Mouse (Mus musculus) CH12.LX (cell line): Measurements from ENCODE around the gene Ramp2.
A peak's percentile ranks its signal among the peaks of the same experiment; 100 is the strongest.

Source experiments
- CHD1 ChIP-seq: IDR thresholded peaks from 2 replicates; pipeline ENCODE4 v1.6.1; 2012; ENCODE audit warnings: low read depth, low read length, improper control_type of control experiment, inconsistent platforms
- CHD2 ChIP-seq: IDR thresholded peaks from 2 replicates; pipeline ENCODE4 v1.6.1; 2011; ENCODE audit warnings: low read length, improper control_type of control experiment
- CTCF ChIP-seq, 2 experiments: IDR thresholded peaks in 1 of 2; conservative IDR thresholded peaks in 1 of 2; 2 replicates each; pipeline ENCODE4 v1.5.1; 2011 to 2012; ENCODE audit warnings: low read depth in 2 of 2, low read length in 2 of 2, improper control_type of control experiment in 1 of 2, inconsistent platforms in 1 of 2, mild to moderate bottlenecking in 1 of 2, moderate library complexity in 1 of 2
- ELF1 ChIP-seq: IDR thresholded peaks from 2 replicates; pipeline ENCODE4 v1.6.1; 2014; ENCODE audit warnings: low read depth, mild to moderate bottlenecking, inconsistent platforms, low read length, improper control_type of control experiment
- EP300 ChIP-seq: IDR thresholded peaks from 2 replicates; pipeline ENCODE4 v1.6.1; 2011; ENCODE audit warnings: low read length, improper control_type of control experiment
- POLR2A ChIP-seq: IDR thresholded peaks from 2 replicates; pipeline ENCODE4 v1.6.1; 2011; ENCODE audit warnings: low read depth, mild to moderate bottlenecking, improper control_type of control experiment, low read length
- SMC3 ChIP-seq: IDR thresholded peaks from 2 replicates; pipeline ENCODE4 v1.6.1; 2011; ENCODE audit warnings: low read depth, low read length, improper control_type of control experiment
- USF1 ChIP-seq: IDR thresholded peaks from 2 replicates; pipeline ENCODE4 v1.6.1; 2014; ENCODE audit warnings: low read depth, mild to moderate bottlenecking, inconsistent platforms, low read length, improper control_type of control experiment
- ZC3H11A ChIP-seq: IDR thresholded peaks from 2 replicates; pipeline ENCODE4 v1.6.1; 2012; ENCODE audit warnings: low read depth, mild to moderate bottlenecking, inconsistent platforms, low read length, improper control_type of control experiment

DNA sequence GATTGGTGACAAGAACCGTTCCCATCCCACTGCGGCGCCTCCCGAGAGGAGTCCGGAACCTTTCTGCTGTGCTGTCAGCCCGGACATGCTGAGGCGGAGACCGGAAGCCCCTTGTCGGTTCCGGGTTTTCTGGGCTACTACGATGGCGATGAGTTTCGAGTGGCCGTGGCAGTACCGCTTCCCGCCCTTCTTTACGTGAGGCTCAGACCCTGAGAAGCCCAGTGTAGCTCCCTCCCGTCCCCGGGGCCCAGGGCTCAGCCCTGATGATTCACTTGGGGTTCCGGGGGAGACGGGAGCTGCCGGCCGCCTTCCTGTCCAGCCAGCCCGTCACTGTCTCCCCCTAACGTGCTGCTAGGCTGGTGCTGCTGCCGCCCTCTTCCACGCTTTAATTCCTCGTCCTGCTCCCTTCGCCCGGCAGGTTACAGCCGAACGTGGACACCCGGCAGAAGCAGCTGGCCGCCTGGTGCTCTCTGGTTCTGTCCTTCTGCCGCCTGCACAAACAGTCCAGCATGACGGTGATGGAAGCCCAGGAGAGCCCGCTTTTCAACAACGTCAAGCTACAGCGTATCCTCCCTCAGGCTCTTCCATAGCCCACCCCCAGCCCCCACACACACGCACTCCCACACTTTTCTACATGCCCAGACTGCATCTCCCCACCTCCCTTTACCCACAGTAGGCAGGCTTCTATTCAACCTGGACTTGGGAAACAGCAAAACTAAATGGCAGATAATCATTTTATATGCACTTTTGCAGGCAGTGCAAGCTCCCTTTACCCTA is 8.0 kb downstream of the Ramp2 start, which contains the start of gene Vps25:
- no peak for TF ChIP-seq EP300
- TF ChIP-seq POLR2A: peak; percentile 98
- peak in 1 of 2 experiments; percentile 16; a peak in 1 of 4 replicates for TF ChIP-seq CTCF (conservative IDR thresholded peaks at IDR 0.05 in 1 of 2, IDR thresholded peaks at IDR 0.05 in 1 of 2; ENCODE audit: low read depth in 2 of 2, low read length in 2 of 2)
- TF ChIP-seq ZC3H11A: no peak
- no peak for TF ChIP-seq CHD1
- TF ChIP-seq ELF1: peak; percentile 99
- TF ChIP-seq USF1: no peak; the same call in 1 of the 2 replicates
- peak; percentile 69 for TF ChIP-seq CHD2
- TF ChIP-seq SMC3: peak; percentile 9; the same call in 1 of the 2 replicates
